Mouse (Mus musculus) induced T-regulatory cell, adult 2 months (primary cell): Measurements from ENCODE around the gene Tnfaip3.

Experiments
- DNase-seq: peaks from one replicate; pipeline ENCODE4 v3.0.0-alpha.2; 2012; ENCODE audit warnings: low read depth

Gene Tnfaip3

GRCm38 (mm10) chr10:19015257-19015862 lies at the start of gene Tnfaip3:
Gene Tnfaip3, minus strand, starts transcription at chr10:19015657.
- DNase-seq = peak; percentile 99

GRCm38 (mm10) chr10:19064651-19065601 lies 49.5 kb upstream of the Tnfaip3 start:
- peak; percentile 73 for DNase-seq

DNA sequence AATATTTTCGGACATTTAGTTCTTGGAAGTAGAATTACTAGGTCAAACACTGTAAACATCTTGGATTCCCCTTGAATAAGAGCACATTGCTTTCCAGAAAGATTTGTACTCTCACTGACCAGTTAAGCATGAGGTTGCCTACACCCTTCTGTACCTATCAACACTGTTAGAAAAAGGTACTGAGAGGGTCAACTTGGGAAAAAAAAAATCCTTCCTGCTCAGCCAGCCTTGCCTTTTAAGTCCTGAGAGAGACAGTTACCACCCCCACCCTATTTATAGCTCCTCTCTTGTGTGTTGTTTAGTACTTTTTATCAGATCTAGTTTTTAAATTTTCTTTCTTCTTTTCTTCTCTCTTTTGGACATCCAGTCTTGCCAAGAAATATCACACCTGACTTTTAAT lies 48.2 kb upstream of the Tnfaip3 start:
- DNase-seq = peak; percentile 61

- peak; percentile 68 for DNase-seq
Measured at GRCm38 (mm10) chr10:19063208-19063607, 47.8 kb upstream of the Tnfaip3 start.

DNA sequence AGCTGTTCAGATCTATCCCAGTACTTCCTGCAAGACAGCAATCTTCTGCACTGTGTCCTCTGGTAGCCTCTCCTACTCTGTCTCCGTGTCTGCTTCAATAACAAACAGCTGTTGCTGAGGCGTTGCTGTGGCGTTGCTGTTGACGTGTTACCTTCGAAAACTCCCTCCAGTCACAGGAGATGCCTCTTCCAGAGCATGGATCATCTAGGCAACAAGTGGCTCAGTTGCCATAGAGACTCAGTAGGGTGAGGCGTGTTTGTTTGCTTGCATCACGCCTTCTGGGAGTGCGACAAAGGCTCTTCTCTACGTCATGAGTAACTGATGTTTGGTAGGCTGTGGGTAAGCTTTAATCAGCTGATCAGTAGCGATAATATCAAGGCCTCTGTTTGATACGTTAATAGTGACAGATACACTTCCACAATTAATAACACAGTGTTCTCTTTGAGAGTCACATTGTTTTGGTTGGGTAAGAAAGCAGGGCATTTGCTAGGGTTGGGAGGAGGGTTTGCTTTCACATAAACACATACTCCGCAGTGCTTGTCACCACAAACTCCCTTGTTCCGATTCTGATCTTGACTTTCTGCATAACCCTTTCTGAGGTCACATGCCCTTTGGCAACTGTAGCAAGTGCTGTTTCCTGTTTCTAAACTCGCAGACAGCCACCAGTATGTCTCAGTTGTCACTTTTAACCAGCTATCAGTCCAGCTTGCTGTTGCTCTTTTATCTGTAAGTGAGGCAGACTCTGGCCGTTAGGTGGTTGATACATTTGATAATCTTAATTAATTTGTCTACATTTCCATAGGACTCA lies 46.8 kb upstream of the Tnfaip3 start:
- DNase-seq = peak; percentile 97

DNA sequence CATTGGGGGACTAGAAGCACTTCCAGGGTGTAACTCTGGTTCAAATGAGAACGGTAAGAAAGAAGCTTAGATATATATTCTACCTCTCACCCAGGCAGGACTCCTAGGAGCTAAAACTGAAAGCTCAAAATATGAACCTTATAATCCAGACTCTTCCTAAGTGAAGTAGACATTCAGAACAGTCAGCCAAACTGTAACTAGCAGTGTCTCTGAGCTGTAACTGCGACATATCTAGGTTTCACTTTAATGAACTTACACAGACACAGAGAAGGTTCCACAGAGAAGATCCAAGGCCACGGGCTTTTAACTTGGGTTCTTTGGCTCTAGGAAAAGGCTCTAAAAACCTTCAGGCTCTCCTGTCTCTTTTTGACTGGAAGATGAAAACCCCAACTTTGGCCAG lies 45.7 kb upstream of the Tnfaip3 start:
- DNase-seq = peak; percentile 60

DNA sequence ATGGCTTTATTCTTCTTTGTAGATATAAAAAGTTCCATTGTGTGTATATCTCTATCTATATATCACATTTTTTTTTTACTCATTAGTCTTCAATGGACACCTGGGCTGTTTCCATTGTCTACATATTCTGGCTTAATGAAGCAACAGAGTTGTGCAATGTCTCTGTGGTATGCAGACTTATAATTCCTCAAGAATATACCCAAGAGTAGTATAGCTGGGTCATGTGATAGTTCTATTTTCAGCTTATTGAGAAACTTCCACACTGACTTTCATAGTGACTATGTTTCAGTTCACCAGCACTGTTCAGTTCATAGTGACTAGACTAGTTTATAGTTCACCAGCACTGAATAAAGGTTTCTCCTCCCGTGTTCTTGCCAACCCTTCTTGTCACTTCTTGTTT lies 38.1 kb upstream of the Tnfaip3 start:
- no peak for DNase-seq

DNA sequence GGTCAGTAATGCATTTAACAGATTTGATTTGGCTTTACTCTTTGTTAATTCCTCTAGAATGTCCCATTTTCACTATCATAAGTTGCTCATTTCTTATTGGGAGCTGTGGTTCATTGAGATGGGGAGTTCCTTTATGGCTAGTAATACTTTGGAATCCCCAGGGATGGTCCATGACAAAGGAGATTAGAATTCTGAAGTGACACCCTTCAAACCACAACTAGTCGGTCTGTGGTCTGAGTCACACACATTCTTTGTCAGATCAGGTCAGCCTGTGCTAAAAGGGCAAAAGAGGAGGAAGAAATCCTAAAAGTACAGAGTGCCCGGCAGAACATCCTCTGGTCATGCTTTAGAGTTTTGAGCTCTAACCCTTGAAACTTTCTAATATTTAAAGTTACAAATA lies 30.5 kb upstream of the Tnfaip3 start:
- no peak for DNase-seq

DNA sequence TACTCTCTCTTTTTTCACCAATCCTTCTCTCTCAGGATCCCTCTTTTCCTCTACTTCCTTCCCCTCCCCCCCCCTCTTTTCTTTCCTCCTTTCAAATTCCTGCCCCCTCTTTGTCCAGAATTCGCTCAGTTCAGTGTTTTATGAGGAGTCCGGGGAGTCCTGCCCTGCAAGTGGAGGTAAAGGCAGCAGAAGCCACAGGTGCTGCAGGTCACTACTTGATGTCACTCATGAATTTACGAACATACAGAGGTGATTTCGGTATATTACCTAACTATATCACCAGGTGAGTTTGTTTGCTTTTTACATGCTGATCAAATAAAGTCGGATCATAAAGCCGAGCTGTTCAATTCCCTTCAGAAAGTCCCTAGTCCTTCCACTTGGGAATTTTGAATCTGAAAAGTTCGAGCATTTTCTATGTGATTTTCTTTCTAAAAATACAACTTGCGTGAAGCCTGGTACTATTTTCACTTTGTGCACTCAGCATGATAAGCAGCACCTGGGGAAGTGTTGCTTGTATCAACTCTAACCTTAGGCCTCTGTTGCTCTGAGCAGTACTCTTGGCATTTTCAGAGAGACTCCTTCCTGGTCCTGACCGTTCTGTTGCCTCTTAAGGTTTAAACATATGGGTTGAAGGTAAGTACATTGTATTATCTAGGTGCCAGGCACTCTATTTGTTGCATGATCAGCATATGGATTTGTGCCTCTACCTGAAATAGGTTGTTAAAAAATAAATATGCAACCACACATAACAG lies 29.5 kb upstream of the Tnfaip3 start:
- DNase-seq = no peak

DNA sequence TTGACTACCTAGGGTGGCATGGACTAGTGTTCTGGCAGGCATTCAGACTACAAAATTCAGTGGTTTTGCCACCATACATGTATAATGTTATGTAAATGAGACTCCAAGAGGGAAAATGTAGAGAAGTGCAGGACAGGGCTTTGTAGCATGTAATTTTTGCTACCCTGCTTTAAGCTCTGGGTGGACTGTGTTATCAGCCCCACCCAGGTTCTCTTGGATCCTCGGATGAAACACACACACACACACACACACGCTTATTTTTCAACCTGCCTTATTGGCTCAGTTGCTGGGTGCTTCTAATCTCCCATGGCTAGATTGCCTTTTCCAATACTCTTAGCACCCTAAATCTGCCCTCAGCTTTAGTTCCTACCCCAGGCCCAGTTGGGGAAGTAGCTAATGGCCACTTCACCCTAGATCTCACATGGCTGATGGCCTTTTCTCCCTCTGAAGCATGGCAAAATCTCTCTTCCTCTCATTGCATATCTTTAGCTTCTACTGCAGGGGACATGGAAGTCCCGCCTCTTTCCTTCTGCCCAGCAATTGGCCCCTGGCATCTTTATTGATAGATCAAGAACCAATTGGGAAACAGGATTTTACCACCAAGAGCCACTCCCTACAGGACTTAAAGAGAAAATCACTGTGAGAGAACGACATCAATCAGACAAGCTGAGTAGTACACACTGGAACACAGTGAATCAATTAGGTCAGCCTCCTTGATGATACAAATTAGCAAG lies 28.2 kb upstream of the Tnfaip3 start:
- peak; percentile 87 for DNase-seq

GRCm38 (mm10) chr10:19040147-19040546 lies 24.7 kb upstream of the Tnfaip3 start:
- no peak for DNase-seq

DNA sequence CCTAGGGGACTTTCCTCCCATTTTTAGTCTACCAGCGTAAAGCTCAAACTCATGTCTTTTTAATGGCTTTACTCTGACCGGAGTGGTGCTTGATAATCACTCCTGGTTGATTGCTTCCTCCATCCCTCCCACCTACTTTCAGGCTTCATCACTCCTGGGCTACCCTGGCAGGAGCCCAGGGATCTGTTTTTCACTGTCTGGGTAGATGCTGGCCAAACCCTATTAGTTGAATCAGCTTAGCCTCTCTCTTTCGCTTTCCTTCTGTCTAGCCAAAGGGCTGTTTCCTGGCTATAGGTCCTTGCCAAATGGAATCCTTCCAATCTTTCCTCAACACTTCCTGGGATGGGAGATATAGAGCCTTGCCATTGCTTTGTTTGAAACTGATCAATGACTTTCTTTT lies 19.3 kb upstream of the Tnfaip3 start:
- no peak for DNase-seq

DNA sequence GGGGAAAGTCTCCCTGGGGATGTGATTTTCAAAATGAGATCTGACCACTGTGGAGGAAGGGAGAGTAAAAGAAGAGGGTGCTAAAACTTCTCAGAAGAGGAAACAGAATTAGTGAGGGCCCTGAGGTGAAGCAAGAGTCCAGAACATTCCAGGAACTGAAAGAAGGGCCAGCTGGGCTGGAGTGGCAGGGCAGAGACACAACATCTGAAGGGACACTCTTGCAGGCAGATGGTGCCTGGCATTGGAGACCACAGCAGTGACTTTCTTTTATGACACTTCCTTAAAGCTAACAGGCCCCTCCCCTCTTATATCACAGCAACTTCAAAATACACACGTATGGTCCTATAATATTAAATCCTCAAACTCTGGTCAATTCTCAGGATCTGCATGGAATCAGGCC lies 18.2 kb upstream of the Tnfaip3 start:
- DNase-seq = no peak

DNA sequence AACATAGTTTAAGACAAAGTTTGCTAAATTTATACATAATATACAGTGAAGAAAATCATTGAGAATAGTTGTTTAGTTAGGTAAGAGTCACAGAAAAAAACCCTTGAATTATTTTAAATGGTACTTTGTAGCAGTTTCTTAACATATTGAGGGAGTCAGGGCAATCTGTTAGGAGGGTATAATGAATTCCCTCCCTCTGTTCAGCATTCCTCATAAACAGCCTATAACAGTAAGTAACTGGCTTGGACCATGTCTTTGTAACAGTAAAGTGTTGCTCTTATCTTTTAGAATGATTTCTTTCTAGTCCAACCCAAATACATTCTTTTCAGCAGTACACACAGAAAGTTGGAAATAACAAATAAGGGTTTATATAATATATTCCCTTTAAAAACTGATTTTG lies 16.4 kb upstream of the Tnfaip3 start:
- no peak for DNase-seq

GRCm38 (mm10) chr10:19030628-19031027 lies 15.2 kb upstream of the Tnfaip3 start:
- no peak for DNase-seq

DNA sequence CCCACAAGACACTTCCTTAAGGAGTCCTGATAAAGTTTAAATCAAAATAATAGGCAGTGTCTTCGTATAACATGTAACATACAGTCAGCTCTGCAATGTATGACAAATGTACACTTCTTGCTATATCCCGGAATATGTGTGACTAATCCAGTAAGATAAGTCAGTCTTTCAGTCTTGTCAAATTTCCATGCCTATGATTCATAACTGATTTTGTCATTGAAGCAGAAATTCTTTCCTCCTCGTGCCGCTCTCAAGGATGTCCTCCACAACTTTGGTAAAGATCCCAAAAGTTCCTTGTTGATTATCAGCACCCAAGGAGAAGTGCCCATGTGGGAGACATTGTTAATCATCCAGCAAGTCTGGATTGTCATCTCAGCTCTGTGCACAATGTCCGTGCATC lies 11.3 kb upstream of the Tnfaip3 start:
- no peak for DNase-seq

- DNase-seq = no peak
Measured at GRCm38 (mm10) chr10:19024353-19024752, 8.9 kb upstream of the Tnfaip3 start.

DNA sequence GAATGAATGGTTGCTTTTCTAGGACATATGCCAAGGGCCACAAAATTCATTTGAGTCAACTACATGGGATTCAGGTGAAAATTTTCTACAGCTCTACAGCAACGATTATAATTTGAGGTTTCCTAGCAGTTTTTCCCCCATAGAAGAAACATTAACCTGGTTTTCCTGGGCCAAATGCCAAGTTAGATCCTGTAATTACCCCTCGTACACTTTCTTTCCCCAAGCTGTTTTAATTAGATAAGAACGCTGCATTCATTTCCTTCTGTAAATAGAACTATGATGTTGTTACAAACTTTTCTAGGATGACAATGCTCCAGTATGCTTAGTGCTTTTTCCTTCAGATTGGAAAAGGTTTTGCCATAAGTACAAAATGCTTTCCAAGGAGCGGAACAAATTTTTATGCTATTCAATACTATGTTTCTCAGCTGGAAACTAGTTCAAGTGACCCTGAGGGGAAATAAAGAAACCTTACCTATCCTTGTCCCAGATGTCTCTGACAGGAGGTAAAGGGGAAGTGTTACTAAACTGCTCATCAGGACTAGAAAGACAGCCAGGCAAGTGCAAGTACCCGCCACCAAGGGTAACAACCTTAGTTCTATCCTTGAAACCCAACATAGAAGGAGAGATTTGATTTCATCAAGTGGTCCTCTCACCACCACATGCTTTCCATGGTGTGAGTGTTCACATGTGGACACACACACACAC lies 8.3 kb upstream of the Tnfaip3 start:
- no peak for DNase-seq

GRCm38 (mm10) chr10:19022272-19022671 lies 6.8 kb upstream of the Tnfaip3 start:
- DNase-seq = no peak

GRCm38 (mm10) chr10:19016823-19017471 lies 1.5 kb upstream of the Tnfaip3 start:
- DNase-seq = peak; percentile 20
